Mouse (Mus musculus) midbrain, embryonic 13.5 days (tissue): ENCODE measurements around the gene Mfsd9. TPM values are rescaled to one million over a fixed set of nuclear protein-coding genes. Genes with fewer than 3 reads are reported as not detected.
A peak's percentile ranks its signal among the peaks of the same experiment; 100 is the strongest.

ENCODE experiments used
- ATAC-seq: fragments of 200-750 bp; cut with Nextera tagmentation; 2 replicates; pipeline ENCODE4 v1.8.0; 2017; ENCODE audit warnings: mild to moderate bottlenecking, moderate TSS enrichment, moderate library complexity
- H3K27ac ChIP-seq: fragments of 300-500 bp; sonication (generic); 2 replicates; pipeline ENCODE4 v1.5.1; 2015; ENCODE audit warnings: inconsistent platforms, mild to moderate bottlenecking, moderate library complexity
- H3K27me3 ChIP-seq: fragments of 300-500 bp; sonication (generic); 2 replicates; pipeline ENCODE4 v1.6.1; 2015; ENCODE audit warnings: mild to moderate bottlenecking, inconsistent platforms
- H3K36me3 ChIP-seq: fragments of 300-500 bp; sonication (generic); 2 replicates; pipeline ENCODE4 v1.6.1; 2015; ENCODE audit warnings: mild to moderate bottlenecking, inconsistent platforms
- H3K4me1 ChIP-seq: fragments of 300-500 bp; sonication (generic); replicated peaks from 2 replicates; pipeline ENCODE4 v1.6.1; 2015; ENCODE audit warnings: inconsistent platforms
- H3K4me2 ChIP-seq: fragments of 300-500 bp; sonication (generic); replicated peaks from 2 replicates; pipeline ENCODE4 v1.6.1; 2015; ENCODE audit warnings: moderate library complexity, mild to moderate bottlenecking, inconsistent platforms
- H3K4me3 ChIP-seq: fragments of 300-500 bp; sonication (generic); replicated peaks from 2 replicates; pipeline ENCODE4 v1.5.1; 2015; ENCODE audit warnings: mild to moderate bottlenecking, inconsistent platforms
- H3K9ac ChIP-seq: fragments of 300-500 bp; sonication (generic); replicated peaks from 2 replicates; pipeline ENCODE4 v1.6.1; 2015; ENCODE audit warnings: mild to moderate bottlenecking, inconsistent platforms
- H3K9me3 ChIP-seq: fragments of 300-500 bp; sonication (generic); 2 replicates; pipeline ENCODE4 v1.6.1; 2016; ENCODE audit warnings: mild to moderate bottlenecking, inconsistent platforms
- WGBS: fragments of 180-500 bp; shearing (Covaris S2); methylation state at CpG from one replicate; pipeline ENCODE4 v1.1.7; 2015; 5-methylcytosine and 5-hydroxymethylcytosine counted together
- polyA plus RNA-seq: library from polyadenylated mRNA; unstranded; fragments of >200 nt; fragmentation: Nextera tagmentation; extraction: Ambion mirVana; gene quantifications from 2 replicates; pipeline ENCODE4 v1.2.1, GENCODE M21; 2015

Mfsd9 gene
- polyA plus RNA-seq: 4.0 and 5.0 TPM in 2 replicates

- H3K9ac ChIP-seq: peak within 1 kb of the TSS; percentile 69; the same call in 1 of the 2 replicates
- peak within 1 kb of the TSS; percentile 8; the same call in 1 of the 2 replicates for H3K27ac ChIP-seq
- no peaks in the 10 kb centered on the region for H3K36me3 ChIP-seq
- H3K9me3 ChIP-seq: no peaks in the 10 kb centered on the region
- H3K27me3 ChIP-seq: peaks cover 7% of the 10 kb centered on the region
- ATAC-seq: peak; percentile 97
- peak within 1 kb of the TSS; percentile 65 for H3K4me3 ChIP-seq
- 8% methylated on average over 38 of the region's 38 CpGs for WGBS
- peak within 1 kb of the TSS; percentile 66 for H3K4me2 ChIP-seq
- H3K4me1 ChIP-seq: peaks cover 17% of the 10 kb centered on the region
Measured at GRCm38 (mm10) chr1:40790324-40791141, at the start of gene Mfsd9. Gene Mfsd9, minus strand, starts transcription at chr1:40790687.

GRCm38 (mm10) chr1:40835468-40835867, 45.0 kb upstream of the Mfsd9 start:
- 79% methylated on average over 4 of the region's 4 CpGs for WGBS
- Histone ChIP-seq H3K36me3 (no peaks in the 10 kb centered on the region), H3K9me3 (no peaks in the 10 kb centered on the region), H3K27me3 (no peaks in the 10 kb centered on the region), H3K4me3 (no peak overlapping the region), H3K4me2 (no peak overlapping the region), H3K27ac (no peak overlapping the region), H3K9ac (no peak overlapping the region), H3K4me1 (no peaks in the 10 kb centered on the region)
- ATAC-seq: no peak

GRCm38 (mm10) chr1:40830712-40831507, 40.4 kb upstream of the Mfsd9 start:
- no peak overlapping the region for H3K27ac ChIP-seq
- H3K27me3 ChIP-seq: no peaks in the 10 kb centered on the region
- no peak overlapping the region for H3K4me2 ChIP-seq
- no peak for ATAC-seq
- no peak overlapping the region for H3K4me3 ChIP-seq
- WGBS: 92% methylated on average over 4 of the region's 4 CpGs
- H3K4me1 ChIP-seq: no peaks in the 10 kb centered on the region
- no peaks in the 10 kb centered on the region for H3K9me3 ChIP-seq
- H3K36me3 ChIP-seq: no peaks in the 10 kb centered on the region
- no peak overlapping the region for H3K9ac ChIP-seq

- Histone ChIP-seq H3K27me3 (no peaks in the 10 kb centered on the region), H3K36me3 (no peaks in the 10 kb centered on the region), H3K4me2 (no peak overlapping the region), H3K4me1 (no peaks in the 10 kb centered on the region), H3K9ac (no peak overlapping the region), H3K27ac (no peak overlapping the region), H3K4me3 (no peak overlapping the region), H3K9me3 (no peaks in the 10 kb centered on the region)
- 73% methylated on average over 10 of the region's 10 CpGs for WGBS
- ATAC-seq: no peak
Measured at GRCm38 (mm10) chr1:40829213-40829914, 38.9 kb upstream of the Mfsd9 start.

GRCm38 (mm10) chr1:40825826-40826225, 35.3 kb upstream of the Mfsd9 start:
- Histone ChIP-seq H3K4me1 (no peaks in the 10 kb centered on the region), H3K4me2 (no peak overlapping the region), H3K27me3 (no peaks in the 10 kb centered on the region), H3K36me3 (no peaks in the 10 kb centered on the region), H3K9me3 (no peaks in the 10 kb centered on the region), H3K27ac (no peak overlapping the region), H3K4me3 (no peak overlapping the region), H3K9ac (no peak overlapping the region)
- 76% methylated on average over 7 of the region's 7 CpGs for WGBS
- no peak for ATAC-seq

- H3K4me2 ChIP-seq: no peak overlapping the region
- H3K4me3 ChIP-seq: no peak overlapping the region
- no peaks in the 10 kb centered on the region for H3K36me3 ChIP-seq
- 81% methylated on average over 8 of the region's 8 CpGs for WGBS
- no peaks in the 10 kb centered on the region for H3K27me3 ChIP-seq
- H3K9ac ChIP-seq: no peak overlapping the region
- no peaks in the 10 kb centered on the region for H3K4me1 ChIP-seq
- ATAC-seq: no peak
- H3K27ac ChIP-seq: no peak overlapping the region
- no peaks in the 10 kb centered on the region for H3K9me3 ChIP-seq
Measured at GRCm38 (mm10) chr1:40824936-40825335, 34.4 kb upstream of the Mfsd9 start.

- Histone ChIP-seq H3K27me3 (no peaks in the 10 kb centered on the region), H3K4me1 (no peaks in the 10 kb centered on the region), H3K9me3 (no peaks in the 10 kb centered on the region), H3K4me3 (no peak overlapping the region), H3K9ac (no peak overlapping the region), H3K36me3 (no peaks in the 10 kb centered on the region), H3K4me2 (no peak overlapping the region), H3K27ac (no peak overlapping the region)
- 77% methylated on average over 4 of the region's 4 CpGs for whole genome bisulfite sequencing
- ATAC-seq: no peak
Measured at GRCm38 (mm10) chr1:40824517-40824916, 34.0 kb upstream of the Mfsd9 start.

- Histone ChIP-seq H3K4me3 (no peak overlapping the region), H3K4me1 (no peaks in the 10 kb centered on the region), H3K36me3 (no peaks in the 10 kb centered on the region), H3K27me3 (no peaks in the 10 kb centered on the region), H3K4me2 (no peak overlapping the region), H3K27ac (no peak overlapping the region), H3K9ac (no peak overlapping the region), H3K9me3 (no peaks in the 10 kb centered on the region)
- no peak for ATAC-seq
- 77% methylated on average over 16 of the region's 16 CpGs for WGBS
Measured at GRCm38 (mm10) chr1:40815071-40815845, 24.8 kb upstream of the Mfsd9 start.

- H3K4me1 ChIP-seq: no peaks in the 10 kb centered on the region
- H3K27me3 ChIP-seq: no peaks in the 10 kb centered on the region
- no peak overlapping the region for H3K4me2 ChIP-seq
- H3K9ac ChIP-seq: no peak overlapping the region
- no peaks in the 10 kb centered on the region for H3K9me3 ChIP-seq
- H3K4me3 ChIP-seq: no peak overlapping the region
- no peak overlapping the region for H3K27ac ChIP-seq
- WGBS: 85% methylated on average over 3 of the region's 3 CpGs
- H3K36me3 ChIP-seq: no peaks in the 10 kb centered on the region
- no peak for ATAC-seq
Measured at GRCm38 (mm10) chr1:40808643-40809042, 18.2 kb upstream of the Mfsd9 start.

GRCm38 (mm10) chr1:40805891-40806290, 15.4 kb upstream of the Mfsd9 start:
- no peak for ATAC-seq
- no peaks in the 10 kb centered on the region for H3K4me1 ChIP-seq
- H3K9me3 ChIP-seq: no peaks in the 10 kb centered on the region
- H3K4me3 ChIP-seq: no peak overlapping the region
- no peak overlapping the region for H3K9ac ChIP-seq
- no peaks in the 10 kb centered on the region for H3K27me3 ChIP-seq
- no peaks in the 10 kb centered on the region for H3K36me3 ChIP-seq
- WGBS: 90% methylated on average over 11 of the region's 11 CpGs
- H3K27ac ChIP-seq: no peak overlapping the region
- no peak overlapping the region for H3K4me2 ChIP-seq

- H3K36me3 ChIP-seq: no peaks in the 10 kb centered on the region
- no peaks in the 10 kb centered on the region for H3K9me3 ChIP-seq
- WGBS: 73% methylated on average over 9 of the region's 9 CpGs
- H3K27me3 ChIP-seq: no peaks in the 10 kb centered on the region
- H3K4me2 ChIP-seq: no peak within 1 kb of the TSS
- no peak within 1 kb of the TSS for H3K27ac ChIP-seq
- no peak within 1 kb of the TSS for H3K9ac ChIP-seq
- ATAC-seq: no peak
- no peaks in the 10 kb centered on the region for H3K4me1 ChIP-seq
- no peak within 1 kb of the TSS for H3K4me3 ChIP-seq
Measured at GRCm38 (mm10) chr1:40805351-40805750, 14.9 kb upstream of the Mfsd9 start, which contains the start of gene Tmem182. Gene Tmem182, plus strand, starts transcription at chr1:40805601.
